Mouse (Mus musculus): Measurements from ENCODE around the gene Plekhm2.

The Plekhm2 gene

GRCm38 (mm10) chr4:141618565-141619243, 46.0 kb downstream of the Plekhm2 start, which contains the start of gene Tmem82:
TSS of gene Tmem82 (minus strand) at chr4:141618633.
- in situ Hi-C loops (cut with MboI; ENCODE audit: low pct_unique_long_range_greater_than_20kb in 1 of 2, low sequenced_read_pairs in 2 of 2, unreplicated experiment in 1 of 2): no loop called here

- in situ Hi-C loops (cut with MboI; ENCODE audit: low pct_unique_long_range_greater_than_20kb in 1 of 2, low sequenced_read_pairs in 2 of 2, unreplicated experiment in 1 of 2): no loop called here
Observed at GRCm38 (mm10) chr4:141617863-141618564, 46.7 kb downstream of the Plekhm2 start.

- in situ Hi-C loops (cut with MboI; ENCODE audit: low pct_unique_long_range_greater_than_20kb in 1 of 2, low sequenced_read_pairs in 2 of 2, unreplicated experiment in 1 of 2): no loop called here
Observed at GRCm38 (mm10) chr4:141617299-141617698, 47.4 kb downstream of the Plekhm2 start.

GRCm38 (mm10) chr4:141616811-141617210, 47.9 kb downstream of the Plekhm2 start:
- in situ Hi-C loops (cut with MboI; ENCODE audit: low pct_unique_long_range_greater_than_20kb in 1 of 2, low sequenced_read_pairs in 2 of 2, unreplicated experiment in 1 of 2): no loop called here

GRCm38 (mm10) chr4:141614946-141615345, 49.8 kb downstream of the Plekhm2 start:
- in situ Hi-C loops (cut with MboI; ENCODE audit: low pct_unique_long_range_greater_than_20kb in 1 of 2, low sequenced_read_pairs in 2 of 2, unreplicated experiment in 1 of 2): no loop called here

- in situ Hi-C loops (cut with MboI; ENCODE audit: low pct_unique_long_range_greater_than_20kb in 1 of 2, low sequenced_read_pairs in 2 of 2, unreplicated experiment in 1 of 2): no loop called here
Observed at GRCm38 (mm10) chr4:141609538-141609937, 55.2 kb downstream of the Plekhm2 start.

- in situ Hi-C loops (cut with MboI; ENCODE audit: low pct_unique_long_range_greater_than_20kb in 1 of 2, low sequenced_read_pairs in 2 of 2, unreplicated experiment in 1 of 2): no loop called here
Observed at GRCm38 (mm10) chr4:141605861-141606260, 58.8 kb downstream of the Plekhm2 start, which contains the start of gene Fblim1. TSS of gene Fblim1 (minus strand) at chr4:141606096.

GRCm38 (mm10) chr4:141605421-141605820, 59.3 kb downstream of the Plekhm2 start:
- in situ Hi-C loops (cut with MboI; ENCODE audit: low pct_unique_long_range_greater_than_20kb in 1 of 2, low sequenced_read_pairs in 2 of 2, unreplicated experiment in 1 of 2): no loop called here

GRCm38 (mm10) chr4:141604493-141604892, 60.2 kb downstream of the Plekhm2 start:
- in situ Hi-C loops (cut with MboI; ENCODE audit: low pct_unique_long_range_greater_than_20kb in 1 of 2, low sequenced_read_pairs in 2 of 2, unreplicated experiment in 1 of 2): no loop called here

- in situ Hi-C loops (cut with MboI; ENCODE audit: low pct_unique_long_range_greater_than_20kb in 1 of 2, low sequenced_read_pairs in 2 of 2, unreplicated experiment in 1 of 2): no loop called here
Observed at GRCm38 (mm10) chr4:141603921-141604320, 60.8 kb downstream of the Plekhm2 start.

- in situ Hi-C loops (cut with MboI; ENCODE audit: low pct_unique_long_range_greater_than_20kb in 1 of 2, low sequenced_read_pairs in 2 of 2, unreplicated experiment in 1 of 2): no loop called here
Observed at GRCm38 (mm10) chr4:141602523-141603223, 62.0 kb downstream of the Plekhm2 start.

- in situ Hi-C loops (cut with MboI; ENCODE audit: low pct_unique_long_range_greater_than_20kb in 1 of 2, low sequenced_read_pairs in 2 of 2, unreplicated experiment in 1 of 2): no loop called here
Observed at GRCm38 (mm10) chr4:141601148-141601862, 63.4 kb downstream of the Plekhm2 start.

- in situ Hi-C loops (cut with MboI; ENCODE audit: low pct_unique_long_range_greater_than_20kb in 1 of 2, low sequenced_read_pairs in 2 of 2, unreplicated experiment in 1 of 2): no loop called here
Observed at GRCm38 (mm10) chr4:141600364-141600763, 64.3 kb downstream of the Plekhm2 start.

GRCm38 (mm10) chr4:141599251-141600141, 65.2 kb downstream of the Plekhm2 start:
- in situ Hi-C loops (cut with MboI; ENCODE audit: low pct_unique_long_range_greater_than_20kb in 1 of 2, low sequenced_read_pairs in 2 of 2, unreplicated experiment in 1 of 2): loop anchor here in 1 of 2 experiments (10.0 kb wide), 1 partner anchor 195 kb away; no protein-coding TSS in a partner anchor

- in situ Hi-C loops (cut with MboI; ENCODE audit: low pct_unique_long_range_greater_than_20kb in 1 of 2, low sequenced_read_pairs in 2 of 2, unreplicated experiment in 1 of 2): loop anchor here in 1 of 2 experiments (10.0 kb wide), 1 partner anchor 194 kb away; no protein-coding TSS in a partner anchor
Observed at GRCm38 (mm10) chr4:141598894-141599250, 65.8 kb downstream of the Plekhm2 start.

- in situ Hi-C loops (cut with MboI; ENCODE audit: low pct_unique_long_range_greater_than_20kb in 1 of 2, low sequenced_read_pairs in 2 of 2, unreplicated experiment in 1 of 2): loop anchor here in 1 of 2 experiments (10.0 kb wide), 1 partner anchor 194 kb away; no protein-coding TSS in a partner anchor
Observed at GRCm38 (mm10) chr4:141598199-141598893, 66.4 kb downstream of the Plekhm2 start.
